In genomic region chr5:77261137-77261536, GRCm38 (mm10) we compare ENCODE assay signal across 21 mouse cellular contexts. TPM values are rescaled to one million over a fixed set of nuclear protein-coding genes. Genes with fewer than 3 reads are reported as not detected.
DNase-seq lines count a peak whose midpoint lies in the region; TF ChIP-seq lines count a peak whose summit lies in the region.
"Had no signal": no experiment of that assay in that cellular context is flagged by ENCODE, and none has a peak within 500 bp of the region (broad histone marks: within the 10 kb centered on the region; RNA-seq: fewer than 3 reads in every experiment).

No protein-coding gene starts in this region.

- no peak for TF ChIP-seq EP300 in ES-Bruce4 (IDR thresholded peaks at IDR 0.05; ENCODE audit: insufficient read depth, low read depth, low read length)
- TF ChIP-seq EP300 in MEL (IDR thresholded peaks at IDR 0.05; ENCODE audit: low read depth in 1 of 2, low read length in 2 of 2) = peak; percentile 49 to 70; a peak in 3 of 4 replicates

- DNase-seq in MEL (ENCODE audit: low read depth, low spot score) = peak; percentile 66
- DNase-seq in adrenal gland, postnatal 4 days (ENCODE audit: low spot score in 2 of 2) = no peak
- DNase-seq in heart, adult 11 months = no peak
- DNase-seq: adrenal gland, adult 2 months; adrenal gland, postnatal 10 days; adrenal gland, postnatal 25 days; cerebellum, adult 11-12 months; cerebellum, adult 2 months; cerebellum, adult 9-10 months; cerebellum, postnatal 10 days; cerebellum, postnatal 25 days had no signal

- H3K36me3 ChIP-seq in E14TG2a.4 (ENCODE audit: insufficient read depth, low read length) = no peaks in the 10 kb centered on the region
- H3K36me3 ChIP-seq in ES-Bruce4 (ENCODE audit: control insufficient read depth, insufficient read depth, low read length, poor library complexity, severe bottlenecking) = no peaks in the 10 kb centered on the region
- H3K36me3 ChIP-seq in MEL (ENCODE audit: control insufficient read depth in 1 of 2, insufficient read depth in 2 of 2, low read length in 2 of 2) = peaks cover 0 to 9% of the 10 kb centered on the region in 2 experiments; a peak in 2 of 4 replicates
- H3K36me3 ChIP-seq: embryonic facial prominence, embryonic 13.5 days; embryonic facial prominence, embryonic 15.5 days; forebrain, embryonic 10.5 days; forebrain, embryonic 12.5 days; G1E had no signal

- H3K27ac ChIP-seq in ES-Bruce4 (ENCODE audit: insufficient read depth, low read length) (peak overlapping the region; percentile 90), MEL (ENCODE audit: control insufficient read depth, low read depth, low read length) (no peak overlapping the region)
- H3K27ac ChIP-seq: embryonic facial prominence, embryonic 13.5 days; embryonic facial prominence, embryonic 15.5 days; forebrain, embryonic 10.5 days; forebrain, embryonic 12.5 days had no signal

- no peak for TF ChIP-seq CTCF in E14TG2a.4 (conservative IDR thresholded peaks at IDR 0.05; ENCODE audit: low read length)
- no peak for TF ChIP-seq CTCF in ES-Bruce4 (IDR thresholded peaks at IDR 0.05; ENCODE audit: low read depth, low read length)
- TF ChIP-seq CTCF in MEL (IDR thresholded peaks at IDR 0.05 in 2 of 3, conservative IDR thresholded peaks at IDR 0.05 in 1 of 3; ENCODE audit: control insufficient read depth in 1 of 3, insufficient read depth in 1 of 3, low read depth in 2 of 3, low read length in 3 of 3, poor library complexity in 1 of 3, severe bottlenecking in 1 of 3) = no peak

- H3K4me1 ChIP-seq in E14TG2a.4 (replicated peaks; ENCODE audit: low read depth, low read length) (peaks cover 86% of the 10 kb centered on the region), ES-Bruce4 (ENCODE audit: control insufficient read depth, insufficient read depth, low read length) (peaks cover 11% of the 10 kb centered on the region), MEL (ENCODE audit: control insufficient read depth in 1 of 2, insufficient read depth in 2 of 2, low read length in 2 of 2) (peaks cover 3 to 9% of the 10 kb centered on the region in 2 experiments; a peak in 3 of 4 replicates)
- H3K4me1 ChIP-seq: embryonic facial prominence, embryonic 13.5 days; embryonic facial prominence, embryonic 15.5 days had no signal

- no peaks in the 10 kb centered on the region for H3K9me3 ChIP-seq in E14TG2a.4 (ENCODE audit: low read length)
- H3K9me3 ChIP-seq in ES-Bruce4 (replicated peaks; ENCODE audit: control insufficient read depth, insufficient read depth, low read length, poor library complexity, severe bottlenecking) = no peaks in the 10 kb centered on the region
- H3K9me3 ChIP-seq in MEL (replicated peaks; ENCODE audit: insufficient read depth, low read length) = no peaks in the 10 kb centered on the region
- H3K9me3 ChIP-seq: embryonic facial prominence, embryonic 13.5 days; embryonic facial prominence, embryonic 15.5 days; forebrain, embryonic 10.5 days; forebrain, embryonic 12.5 days; G1E had no signal

- H3K9ac ChIP-seq in ES-Bruce4 (ENCODE audit: low read depth, poor library complexity, severe bottlenecking) (peak overlapping the region; percentile 44), MEL (ENCODE audit: control insufficient read depth, low read depth, low read length, poor library complexity, severe bottlenecking) (peak overlapping the region; percentile 20; the same call in 1 of the 2 replicates)
- H3K9ac ChIP-seq: embryonic facial prominence, embryonic 13.5 days; embryonic facial prominence, embryonic 15.5 days; forebrain, embryonic 12.5 days had no signal

- H3K4me3 ChIP-seq in E14TG2a.4 (replicated peaks; ENCODE audit: low read length) (peak overlapping the region; percentile 77), ES-Bruce4 (ENCODE audit: low read depth, low read length) (peak overlapping the region; percentile 75), MEL (ENCODE audit: control insufficient read depth in 1 of 2, insufficient read depth in 1 of 2, low read depth in 2 of 2, low read length in 2 of 2) (no peak overlapping the region)
- H3K4me3 ChIP-seq: embryonic facial prominence, embryonic 13.5 days; embryonic facial prominence, embryonic 15.5 days; erythroblast, embryonic 14.5 days; forebrain, embryonic 10.5 days; forebrain, embryonic 12.5 days had no signal

- H3K79me2 ChIP-seq in MEL (ENCODE audit: control insufficient read depth, insufficient read depth, low read length, poor library complexity) = peaks cover 8% of the 10 kb centered on the region

- TF ChIP-seq RAD21 in MEL (IDR thresholded peaks at IDR 0.05; ENCODE audit: low read depth, low read length) = no peak

- H3K27me3 ChIP-seq in E14TG2a.4 (ENCODE audit: insufficient read depth, low read length) (no peaks in the 10 kb centered on the region), ES-Bruce4 (ENCODE audit: control insufficient read depth, insufficient read depth, low read length, poor library complexity, severe bottlenecking) (no peaks in the 10 kb centered on the region), MEL (ENCODE audit: control insufficient read depth in 1 of 2, insufficient read depth in 2 of 2, low read length in 2 of 2) (no peaks in the 10 kb centered on the region; a peak in 1 of 4 replicates)
- H3K27me3 ChIP-seq: embryonic facial prominence, embryonic 13.5 days; embryonic facial prominence, embryonic 15.5 days had no signal

- no peak for TF ChIP-seq POLR2A in ES-Bruce4 (IDR thresholded peaks at IDR 0.05; ENCODE audit: insufficient read depth, low read length)
- no peak for TF ChIP-seq POLR2A in MEL (IDR thresholded peaks at IDR 0.05; ENCODE audit: control insufficient read depth in 1 of 2, insufficient read depth in 1 of 2, low read depth in 1 of 2, low read length in 2 of 2, poor library complexity in 1 of 2)

TF ChIP-seq in MEL, 35 proteins besides CTCF, POLR2A, EP300 and RAD21 (continues in another document):
- no peak for TF ChIP-seq SIN3A (IDR thresholded peaks at IDR 0.05; ENCODE audit: low read length)
- no peak for TF ChIP-seq JUND (IDR thresholded peaks at IDR 0.05; ENCODE audit: low read depth, low read length)
- TF ChIP-seq POLR2AphosphoS5 (IDR thresholded peaks at IDR 0.05; ENCODE audit: borderline replicate concordance, low read depth, low read length) = no peak
- TF ChIP-seq MXI1 (IDR thresholded peaks at IDR 0.05; ENCODE audit: low read depth, low read length) = peak; percentile 33; the same call in 1 of the 2 replicates
- TF ChIP-seq BHLHE40 (IDR thresholded peaks at IDR 0.05; ENCODE audit: borderline replicate concordance, low read depth, low read length) = 0 out of 2 replicates have a peak, but pooled peaks have one; percentile 11
- no peak for TF ChIP-seq NRF1 (IDR thresholded peaks at IDR 0.05; ENCODE audit: insufficient read depth, low read depth, low read length, poor library complexity, severe bottlenecking)
- peak; percentile 35; the same call in 1 of the 2 replicates for TF ChIP-seq ETS1 (IDR thresholded peaks at IDR 0.05; ENCODE audit: low read depth, low read length)
- no peak for TF ChIP-seq UBTF (IDR thresholded peaks at IDR 0.05; ENCODE audit: borderline replicate concordance, insufficient read depth, low read depth, low read length)
- no peak for TF ChIP-seq ZMIZ1 (IDR thresholded peaks at IDR 0.05; ENCODE audit: low read depth, low read length)
- TF ChIP-seq MAZ (IDR thresholded peaks at IDR 0.05; ENCODE audit: low read depth, low read length) = 0 out of 2 replicates have a peak, but pooled peaks have one; percentile 60
- peak; percentile 37; the same call in 1 of the 2 replicates for TF ChIP-seq MYB (IDR thresholded peaks at IDR 0.05; ENCODE audit: low read depth, low read length)
- TF ChIP-seq SMC3 (IDR thresholded peaks at IDR 0.05; ENCODE audit: low read depth, low read length) = no peak
- TF ChIP-seq ZNF384 (IDR thresholded peaks at IDR 0.05; ENCODE audit: low read depth, low read length) = no peak
- TF ChIP-seq USF2 (IDR thresholded peaks at IDR 0.05; ENCODE audit: borderline replicate concordance in 1 of 2, insufficient read depth in 1 of 2, low read depth in 1 of 2, low read length in 2 of 2) = no peak
- no peak; the same call in 1 of the 2 replicates for TF ChIP-seq USF1 (IDR thresholded peaks at IDR 0.05; ENCODE audit: low read depth, low read length)
- TF ChIP-seq GATA1 (IDR thresholded peaks at IDR 0.05; ENCODE audit: low read depth, low read length) = peak; percentile 66
- TF ChIP-seq ZC3H11A (IDR thresholded peaks at IDR 0.05; ENCODE audit: low read depth, low read length) = no peak
- TF ChIP-seq CHD2 (IDR thresholded peaks at IDR 0.05; ENCODE audit: low read length) = no peak
- TF ChIP-seq GABPA (IDR thresholded peaks at IDR 0.05; ENCODE audit: low read depth, low read length) = no peak
- no peak for TF ChIP-seq RCOR1 (IDR thresholded peaks at IDR 0.05; ENCODE audit: low read depth, low read length)
- TF ChIP-seq ZKSCAN1 (IDR thresholded peaks at IDR 0.05; ENCODE audit: low read depth, low read length) = no peak
- peak; percentile 46 for TF ChIP-seq TCF12 (IDR thresholded peaks at IDR 0.05; ENCODE audit: low read depth, low read length)

RNA-seq across cellular contexts. Expression of gene Rest, which starts 4.2 kb away (rescaled TPM):
- polyA plus RNA-seq in ES-Bruce4 (2011; ENCODE audit: insufficient read depth, insufficient read length, low read depth, missing spikeins) (106 and 115 TPM in 2 replicates), MEL (2012; ENCODE audit: insufficient read depth in 1 of 2, insufficient read length in 2 of 2, low read depth in 1 of 2, low replicate concordance in 2 of 2, missing spikeins in 1 of 2) (10 to 100 TPM in 1 of 2 experiments, 1 to 10 TPM in 1; 7.4 to 20.6 TPM)
- total RNA-seq in MEL (2012; rRNA removed) = 19.3 and 21.0 TPM in 2 replicates
- 10 to 100 TPM; 39.0 to 42.6 TPM for total RNA-seq in adrenal gland, postnatal 4 days (2021)

RNA-seq across cellular contexts. Expression of gene Noa1, which starts 48.7 kb away (rescaled TPM):
- polyA plus RNA-seq in ES-Bruce4 (2011; ENCODE audit: insufficient read depth, insufficient read length, low read depth, missing spikeins) (17.0 and 22.5 TPM in 2 replicates), MEL (2012; ENCODE audit: insufficient read depth in 1 of 2, insufficient read length in 2 of 2, low read depth in 1 of 2, low replicate concordance in 2 of 2, missing spikeins in 1 of 2) (100 to 1,000 TPM in 1 of 2 experiments, 10 to 100 TPM in 1; 96.2 to 265 TPM)
- total RNA-seq in MEL (2012; rRNA removed) = 42.4 and 52.4 TPM in 2 replicates
- total RNA-seq in adrenal gland, postnatal 4 days (2021) = 10 to 100 TPM; 25.4 to 25.7 TPM

RNA-seq across cellular contexts. Expression of gene Polr2b, which starts 48.8 kb away (rescaled TPM):
- polyA plus RNA-seq in ES-Bruce4 (2011; ENCODE audit: insufficient read depth, insufficient read length, low read depth, missing spikeins) = 238 and 257 TPM in 2 replicates
- 178 and 213 TPM in 2 replicates for total RNA-seq in MEL (2012; rRNA removed)
- polyA plus RNA-seq in MEL (2012; ENCODE audit: insufficient read depth in 1 of 2, insufficient read length in 2 of 2, low read depth in 1 of 2, low replicate concordance in 2 of 2, missing spikeins in 1 of 2) = 10 to 100 TPM; 58.3 to 91.4 TPM
- 10 to 100 TPM; 87.5 to 89.2 TPM for total RNA-seq in adrenal gland, postnatal 4 days (2021)

RNA-seq across cellular contexts. Expression of gene Spink2, which starts 49.9 kb away (rescaled TPM):
- polyA plus RNA-seq in ES-Bruce4 (2011; ENCODE audit: insufficient read depth, insufficient read length, low read depth, missing spikeins) (not detected in 2 replicates), MEL (2012; ENCODE audit: insufficient read depth in 1 of 2, insufficient read length in 2 of 2, low read depth in 1 of 2, low replicate concordance in 2 of 2, missing spikeins in 1 of 2) (not detected)
- not detected in 2 replicates for total RNA-seq in MEL (2012; rRNA removed)
- under 1 TPM in 1 of 2 experiments, not detected in 1; 0.54 TPM for total RNA-seq in adrenal gland, postnatal 4 days (2021)
- total RNA-seq: adrenal gland, postnatal 25 days; G1E had no signal
- polyA plus RNA-seq: adrenal gland, adult 2 months; C2C12; cerebellum, adult 2 months; cortical plate, adult 2 months; erythroblast, embryonic 14.5 days; G1E had no signal

Comparison
In these comparisons a context has a peak if more than half of its experiments do, and no peak if none do; other contexts are left out.
1. H3K4me3 ChIP-seq: peak in E14TG2a.4 (single experiment) and ES-Bruce4 (single experiment); none in MEL (0 of 2).